Mouse (Mus musculus) MEL (cell line): ENCODE measurements around the gene Pitpnm3.

Experiments
- BHLHE40 ChIP-seq: IDR thresholded peaks from 2 replicates; pipeline ENCODE4 v1.6.1; 2012; ENCODE audit warnings: low read depth, mild to moderate bottlenecking, inconsistent platforms, low read length, improper control_type of control experiment, borderline replicate concordance
- CHD1 ChIP-seq: IDR thresholded peaks from 2 replicates; pipeline ENCODE4 v1.6.1; 2012; ENCODE audit warnings: low read depth, mild to moderate bottlenecking, inconsistent platforms, low read length, improper control_type of control experiment
- CTCF ChIP-seq, 3 experiments: IDR thresholded peaks in 2 of 3; conservative IDR thresholded peaks in 1 of 3; 2 replicates each; pipeline ENCODE4 v1.5.1; 2011 to 2012; ENCODE audit warnings: low read length in 3 of 3, low read depth in 2 of 3, mild to moderate bottlenecking in 2 of 3, improper control_type of control experiment in 1 of 3, inconsistent platforms in 1 of 3, mixed read lengths in 1 of 3, moderate library complexity in 1 of 3; ENCODE audit not compliant: control insufficient read depth in 1 of 3, insufficient read depth in 1 of 3, poor library complexity in 1 of 3, severe bottlenecking in 1 of 3
- E2F4 ChIP-seq: IDR thresholded peaks from 2 replicates; pipeline ENCODE4 v1.6.1; 2011; ENCODE audit warnings: low read depth, low read length, improper control_type of control experiment, borderline replicate concordance
- EP300 ChIP-seq, 2 experiments: IDR thresholded peaks; 2 replicates each; pipeline ENCODE4 v1.6.1; 2011; ENCODE audit warnings: improper control_type of control experiment in 2 of 2, low read length in 2 of 2, low read depth in 1 of 2, mild to moderate bottlenecking in 1 of 2
- JUND ChIP-seq: IDR thresholded peaks from 2 replicates; pipeline ENCODE4 v1.6.1; 2011; ENCODE audit warnings: low read depth, mild to moderate bottlenecking, improper control_type of control experiment, low read length
- MXI1 ChIP-seq: IDR thresholded peaks from 2 replicates; pipeline ENCODE4 v1.6.1; 2011; ENCODE audit warnings: mild to moderate bottlenecking, low read depth, low read length, improper control_type of control experiment
- POLR2A ChIP-seq, 2 experiments: IDR thresholded peaks; 2 replicates each; pipeline ENCODE4 v1.6.1; 2011 to 2012; ENCODE audit warnings: low read length in 2 of 2, mild to moderate bottlenecking in 2 of 2, control low read depth in 1 of 2, improper control_type of control experiment in 1 of 2, low read depth in 1 of 2, moderate library complexity in 1 of 2; ENCODE audit not compliant: control insufficient read depth in 1 of 2, insufficient read depth in 1 of 2, poor library complexity in 1 of 2
- RCOR1 ChIP-seq: IDR thresholded peaks from 2 replicates; pipeline ENCODE4 v1.6.1; 2012; ENCODE audit warnings: low read depth, mild to moderate bottlenecking, inconsistent platforms, low read length, improper control_type of control experiment
- TCF12 ChIP-seq: IDR thresholded peaks from 2 replicates; pipeline ENCODE4 v1.6.1; 2014; ENCODE audit warnings: low read depth, mild to moderate bottlenecking, inconsistent platforms, low read length, improper control_type of control experiment, moderate library complexity
- USF1 ChIP-seq: IDR thresholded peaks from 2 replicates; pipeline ENCODE4 v1.6.1; 2014; ENCODE audit warnings: low read depth, mild to moderate bottlenecking, inconsistent platforms, low read length, improper control_type of control experiment, moderate library complexity
- ZC3H11A ChIP-seq: IDR thresholded peaks from 2 replicates; pipeline ENCODE4 v1.6.1; 2012; ENCODE audit warnings: low read depth, mild to moderate bottlenecking, inconsistent platforms, low read length, improper control_type of control experiment
- ZMIZ1 ChIP-seq: IDR thresholded peaks from 2 replicates; pipeline ENCODE4 v1.6.1; 2012; ENCODE audit warnings: low read depth, mild to moderate bottlenecking, inconsistent platforms, low read length, improper control_type of control experiment, moderate library complexity
- ZNF384 ChIP-seq: IDR thresholded peaks from 2 replicates; pipeline ENCODE4 v1.6.1; 2012; ENCODE audit warnings: low read depth, mild to moderate bottlenecking, inconsistent platforms, low read length, improper control_type of control experiment

DNA sequence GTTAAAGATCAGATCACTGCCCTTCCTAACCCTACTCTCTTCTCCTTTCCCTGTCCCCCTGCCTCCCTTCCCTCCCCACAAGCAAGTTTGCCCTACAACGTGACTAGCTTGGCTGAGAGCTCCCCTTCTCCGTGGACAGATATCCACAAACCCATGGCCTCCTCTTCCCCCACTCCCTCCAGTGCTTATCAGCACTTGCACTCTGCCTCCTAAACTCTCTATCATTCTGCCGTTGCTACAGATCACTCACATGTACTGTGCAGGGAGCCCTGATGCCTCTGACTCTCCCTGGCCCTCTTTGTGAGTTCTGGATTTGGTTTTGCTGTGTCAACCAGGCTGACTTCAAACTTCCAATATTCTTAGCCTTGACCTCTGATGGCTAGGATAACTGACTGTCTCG lies 114.6 kb downstream of the Pitpnm3 start:
- TF ChIP-seq CHD1 = no peak
- TF ChIP-seq ZMIZ1 = no peak
- TF ChIP-seq POLR2A (IDR thresholded peaks at IDR 0.05; ENCODE audit: control insufficient read depth in 1 of 2, insufficient read depth in 1 of 2, low read depth in 1 of 2, low read length in 2 of 2, poor library complexity in 1 of 2) = no peak
- no peak for TF ChIP-seq USF1
- no peak for TF ChIP-seq ZNF384
- no peak for TF ChIP-seq RCOR1
- no peak; the same call in 1 of the 2 replicates for TF ChIP-seq TCF12
- no peak for TF ChIP-seq ZC3H11A
- no peak for TF ChIP-seq E2F4
- 0 out of 2 replicates have a peak, but pooled peaks have one; percentile 43 for TF ChIP-seq BHLHE40
- peak; percentile 45 to 74 for TF ChIP-seq EP300 (IDR thresholded peaks at IDR 0.05; ENCODE audit: low read depth in 1 of 2, low read length in 2 of 2)
- no peak for TF ChIP-seq CTCF (IDR thresholded peaks at IDR 0.05 in 2 of 3, conservative IDR thresholded peaks at IDR 0.05 in 1 of 3; ENCODE audit: control insufficient read depth in 1 of 3, insufficient read depth in 1 of 3, low read depth in 2 of 3, low read length in 3 of 3, poor library complexity in 1 of 3, severe bottlenecking in 1 of 3)
- TF ChIP-seq MXI1 = peak; percentile 30; the same call in 1 of the 2 replicates
- no peak for TF ChIP-seq JUND
